Mouse (Mus musculus): ENCODE results near the gene Leng8. TPM values are rescaled to one million over a fixed set of nuclear protein-coding genes. Genes with fewer than 3 reads are reported as not detected.

Leng8 gene
- polyA plus RNA-seq, 1 experiment = 81.4 TPM

- no peak for TF ChIP-seq POLR2A (IDR thresholded peaks at IDR 0.05; ENCODE audit: low read depth, low read length)
- no peak for TF ChIP-seq CTCF (IDR thresholded peaks at IDR 0.05; ENCODE audit: borderline replicate concordance, insufficient read depth, low read length)
- Histone ChIP-seq H3K4me1 (ENCODE audit: control insufficient read depth, insufficient read depth, low read length) (0 out of 2 replicates have a peak, but pooled peaks cover 3% of the 10 kb centered on the region), H3K27ac (ENCODE audit: insufficient read depth, low read length) (peak overlapping the region; percentile 10; the same call in 1 of the 2 replicates), H3K4me3 (ENCODE audit: insufficient read depth, low read length) (peak overlapping the region; percentile 67)
These were observed 907 bp downstream of the Leng8 start for GRCm38 (mm10) chr7:4137746-4138145.

GRCm38 (mm10) chr7:4138181-4138580 is 1.3 kb downstream of the Leng8 start:
- H3K4me3 ChIP-seq (ENCODE audit: insufficient read depth, low read length) = peak overlapping the region; percentile 67
- H3K4me1 ChIP-seq (ENCODE audit: control insufficient read depth, insufficient read depth, low read length) = 0 out of 2 replicates have a peak, but pooled peaks cover 3% of the 10 kb centered on the region
- no peak for TF ChIP-seq POLR2A (IDR thresholded peaks at IDR 0.05; ENCODE audit: low read depth, low read length)
- no peak for TF ChIP-seq CTCF (IDR thresholded peaks at IDR 0.05; ENCODE audit: borderline replicate concordance, insufficient read depth, low read length)
- H3K27ac ChIP-seq (ENCODE audit: insufficient read depth, low read length) = no peak overlapping the region

GRCm38 (mm10) chr7:4138671-4139070 is 1.8 kb downstream of the Leng8 start:
- TF ChIP-seq POLR2A (IDR thresholded peaks at IDR 0.05; ENCODE audit: low read depth, low read length) (no peak), CTCF (IDR thresholded peaks at IDR 0.05; ENCODE audit: borderline replicate concordance, insufficient read depth, low read length) (no peak)
- Histone ChIP-seq H3K4me3 (ENCODE audit: insufficient read depth, low read length) (no peak overlapping the region), H3K4me1 (ENCODE audit: control insufficient read depth, insufficient read depth, low read length) (0 out of 2 replicates have a peak, but pooled peaks cover 3% of the 10 kb centered on the region), H3K27ac (ENCODE audit: insufficient read depth, low read length) (no peak overlapping the region)

GRCm38 (mm10) chr7:4139391-4139790 is 2.6 kb downstream of the Leng8 start:
- no peak overlapping the region for H3K4me3 ChIP-seq (ENCODE audit: insufficient read depth, low read length)
- H3K4me1 ChIP-seq (ENCODE audit: control insufficient read depth, insufficient read depth, low read length) = 0 out of 2 replicates have a peak, but pooled peaks cover 3% of the 10 kb centered on the region
- H3K27ac ChIP-seq (ENCODE audit: insufficient read depth, low read length) = no peak overlapping the region
- TF ChIP-seq CTCF (IDR thresholded peaks at IDR 0.05; ENCODE audit: borderline replicate concordance, insufficient read depth, low read length) (no peak), POLR2A (IDR thresholded peaks at IDR 0.05; ENCODE audit: low read depth, low read length) (no peak)

- Histone ChIP-seq H3K4me3 (ENCODE audit: insufficient read depth, low read length) (no peak overlapping the region), H3K27ac (ENCODE audit: insufficient read depth, low read length) (no peak overlapping the region), H3K4me1 (ENCODE audit: control insufficient read depth, insufficient read depth, low read length) (0 out of 2 replicates have a peak, but pooled peaks cover 3% of the 10 kb centered on the region)
- TF ChIP-seq CTCF (IDR thresholded peaks at IDR 0.05; ENCODE audit: borderline replicate concordance, insufficient read depth, low read length) = no peak
These were observed 4.9 kb downstream of the Leng8 start for GRCm38 (mm10) chr7:4141648-4142325.

DNA sequence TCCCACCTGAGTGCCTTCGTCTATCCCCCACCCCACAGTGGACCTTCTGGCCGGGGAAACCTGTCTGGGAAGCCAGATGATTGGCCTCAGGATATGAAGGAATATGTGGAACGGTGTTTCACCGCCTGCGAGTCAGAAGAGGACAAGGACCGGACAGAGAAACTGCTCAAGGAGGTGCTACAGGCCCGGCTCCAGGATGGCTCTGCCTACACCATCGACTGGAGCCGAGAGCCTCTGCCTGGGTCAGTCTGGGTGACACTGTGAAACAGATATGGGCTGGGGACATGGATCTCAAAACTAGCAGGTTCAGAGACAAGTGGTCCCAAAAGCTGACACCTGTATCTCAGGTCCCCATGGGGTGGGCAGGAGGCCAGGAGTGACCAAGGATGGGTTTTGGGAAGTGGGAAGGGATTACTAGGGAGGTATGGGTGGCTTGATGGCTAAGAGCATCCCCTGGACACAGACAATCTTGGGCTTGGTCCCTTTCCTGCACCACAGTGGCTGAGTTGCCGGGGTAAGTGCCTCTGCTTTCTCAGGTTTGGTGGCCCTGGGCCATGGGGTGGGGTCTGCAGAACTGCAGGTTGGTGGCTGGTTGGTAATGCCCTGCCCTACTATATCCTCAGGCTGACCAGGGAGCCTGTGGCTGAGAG is 6.1 kb downstream of the Leng8 start:
- H3K4me1 ChIP-seq (ENCODE audit: control insufficient read depth, insufficient read depth, low read length) = 0 out of 2 replicates have a peak, but pooled peaks cover 3% of the 10 kb centered on the region
- H3K27ac ChIP-seq (ENCODE audit: insufficient read depth, low read length) = no peak overlapping the region
- no peak overlapping the region for H3K4me3 ChIP-seq (ENCODE audit: insufficient read depth, low read length)
- TF ChIP-seq CTCF (IDR thresholded peaks at IDR 0.05; ENCODE audit: borderline replicate concordance, insufficient read depth, low read length) (no peak), POLR2A (IDR thresholded peaks at IDR 0.05; ENCODE audit: low read depth, low read length) (no peak)

- Histone ChIP-seq H3K27ac (ENCODE audit: insufficient read depth, low read length) (no peak overlapping the region), H3K4me1 (ENCODE audit: control insufficient read depth, insufficient read depth, low read length) (no peaks in the 10 kb centered on the region), H3K4me3 (ENCODE audit: insufficient read depth, low read length) (no peak overlapping the region)
- TF ChIP-seq CTCF (IDR thresholded peaks at IDR 0.05; ENCODE audit: borderline replicate concordance, insufficient read depth, low read length) (no peak), POLR2A (IDR thresholded peaks at IDR 0.05; ENCODE audit: low read depth, low read length) (no peak)
These were observed 6.7 kb downstream of the Leng8 start for GRCm38 (mm10) chr7:4143506-4143905.

GRCm38 (mm10) chr7:4144046-4144445 is 7.2 kb downstream of the Leng8 start:
- Histone ChIP-seq H3K4me1 (ENCODE audit: control insufficient read depth, insufficient read depth, low read length) (no peaks in the 10 kb centered on the region), H3K27ac (ENCODE audit: insufficient read depth, low read length) (no peak overlapping the region), H3K4me3 (ENCODE audit: insufficient read depth, low read length) (no peak overlapping the region)
- no peak for TF ChIP-seq CTCF (IDR thresholded peaks at IDR 0.05; ENCODE audit: borderline replicate concordance, insufficient read depth, low read length)
- no peak for TF ChIP-seq POLR2A (IDR thresholded peaks at IDR 0.05; ENCODE audit: low read depth, low read length)

DNA sequence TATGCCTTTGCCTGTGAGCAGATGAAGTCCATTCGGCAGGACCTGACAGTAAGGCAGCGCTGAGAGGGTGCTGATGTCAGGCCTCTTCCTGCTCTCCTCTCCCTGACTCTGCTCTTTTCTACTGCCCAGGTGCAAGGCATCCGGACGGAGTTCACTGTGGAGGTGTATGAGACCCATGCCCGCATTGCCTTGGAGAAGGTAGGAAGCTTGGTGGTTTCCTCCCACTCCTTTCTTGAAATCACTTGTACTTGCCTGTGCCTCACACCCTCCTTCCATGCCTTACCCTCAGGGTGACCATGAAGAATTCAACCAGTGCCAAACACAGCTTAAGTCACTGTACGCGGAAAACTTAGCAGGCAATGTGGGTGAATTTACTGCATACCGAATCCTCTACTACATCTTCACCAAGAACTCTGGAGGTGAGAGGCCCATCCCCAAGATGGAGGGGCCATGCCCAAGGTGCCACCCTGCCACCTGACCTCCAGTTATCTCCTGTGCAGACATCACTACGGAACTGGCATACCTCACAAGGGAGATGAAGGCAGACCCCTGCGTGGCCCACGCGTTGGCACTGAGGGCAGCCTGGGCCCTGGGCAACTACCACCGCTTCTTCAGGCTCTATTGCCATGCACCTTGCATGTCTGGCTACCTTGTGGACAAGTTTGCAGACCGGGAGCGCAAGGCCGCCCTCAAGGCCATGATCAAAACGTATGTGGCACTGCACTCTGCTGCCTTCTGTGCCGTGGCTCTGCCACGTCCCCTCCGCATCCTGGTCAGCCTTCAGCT is 8.1 kb downstream of the Leng8 start:
- no peak overlapping the region for H3K27ac ChIP-seq (ENCODE audit: insufficient read depth, low read length)
- TF ChIP-seq CTCF (IDR thresholded peaks at IDR 0.05; ENCODE audit: borderline replicate concordance, insufficient read depth, low read length) = no peak
- no peak for TF ChIP-seq POLR2A (IDR thresholded peaks at IDR 0.05; ENCODE audit: low read depth, low read length)
- H3K4me1 ChIP-seq (ENCODE audit: control insufficient read depth, insufficient read depth, low read length) = 0 out of 2 replicates have a peak, but pooled peaks cover under 1% of the 10 kb centered on the region
- H3K4me3 ChIP-seq (ENCODE audit: insufficient read depth, low read length) = no peak overlapping the region
